Mouse (Mus musculus): ENCODE data around the gene Ubxn7.
"Not testable (repeated sequence)": the region's sequence is repeated elsewhere in the genome, so short reads cannot be mapped to it uniquely, and the experiment has no call there.

Gene Ubxn7

GRCm38 (mm10) chr16:32332040-32332555, at the start of gene Ubxn7:
TSS of gene Ubxn7 (plus strand) at chr16:32332257.
- DNase-seq = peak; percentile 97

DNA sequence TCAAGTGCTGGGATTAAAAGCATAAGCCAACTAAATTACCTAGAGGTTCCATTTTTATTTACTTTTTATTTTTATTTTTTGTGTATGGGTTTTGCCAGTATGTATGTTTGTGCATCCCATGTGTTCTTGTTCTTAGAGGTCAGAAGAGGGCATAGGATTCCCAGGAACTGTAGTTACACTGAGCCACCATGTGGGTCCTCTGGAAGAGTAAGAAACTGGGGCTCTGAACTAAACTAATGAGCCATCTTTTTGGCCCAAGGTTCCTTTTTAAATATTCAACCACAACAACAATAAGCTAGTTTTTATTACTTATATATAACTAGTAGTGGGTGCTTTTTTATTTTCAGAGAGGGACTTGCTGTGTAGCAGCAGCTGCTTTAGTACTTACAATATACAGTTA, 49.4 kb upstream of the Ubxn7 start:
- no peak for DNase-seq

- DNase-seq = no peak
These were observed 40.2 kb upstream of the Ubxn7 start for GRCm38 (mm10) chr16:32291821-32292220.

GRCm38 (mm10) chr16:32299617-32300016, 32.4 kb upstream of the Ubxn7 start:
- DNase-seq = not testable (repeated sequence)

GRCm38 (mm10) chr16:32303046-32303445, 29.0 kb upstream of the Ubxn7 start:
- no peak for DNase-seq

GRCm38 (mm10) chr16:32303886-32304285, 28.2 kb upstream of the Ubxn7 start:
- DNase-seq = no peak

DNA sequence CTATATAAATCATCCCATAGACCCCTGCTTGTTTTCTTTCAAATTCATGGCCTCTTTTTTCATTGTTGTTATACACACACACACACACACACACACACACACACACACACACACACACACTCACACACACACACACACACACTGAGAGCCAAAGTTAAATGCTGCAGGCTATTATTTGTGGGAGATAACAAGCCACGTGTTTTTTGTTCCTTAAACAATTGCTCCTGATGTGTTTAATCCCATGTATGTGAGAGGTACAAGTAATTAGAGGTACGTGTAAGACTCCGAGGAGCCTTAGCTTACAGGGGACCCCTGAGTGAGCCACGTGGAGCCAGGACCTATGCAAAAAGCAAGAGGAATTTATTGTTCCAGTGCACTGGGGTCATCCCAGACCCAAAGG, 20.1 kb upstream of the Ubxn7 start:
- DNase-seq = no peak

- DNase-seq = no peak
These were observed 19.7 kb upstream of the Ubxn7 start for GRCm38 (mm10) chr16:32312386-32312785.

DNA sequence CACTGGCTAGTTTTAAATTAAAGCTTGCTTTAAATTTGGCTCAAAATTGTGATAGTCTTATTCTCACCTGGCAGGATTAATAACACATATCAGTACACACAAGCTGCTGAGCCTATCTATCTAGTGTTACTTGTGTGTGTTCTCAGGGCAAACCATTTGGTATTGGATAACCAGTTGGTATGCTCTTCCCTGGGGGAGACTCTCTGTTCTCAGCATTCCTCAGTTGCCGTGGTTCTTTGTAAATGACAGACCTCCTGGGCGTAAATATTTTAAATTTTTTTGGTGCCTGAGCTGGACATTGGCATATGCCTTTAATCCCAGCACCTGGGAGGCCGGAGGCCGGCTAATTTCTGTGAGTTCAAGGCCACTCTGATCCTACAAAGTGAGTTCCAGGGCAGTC, 19.2 kb upstream of the Ubxn7 start:
- DNase-seq = no peak

DNA sequence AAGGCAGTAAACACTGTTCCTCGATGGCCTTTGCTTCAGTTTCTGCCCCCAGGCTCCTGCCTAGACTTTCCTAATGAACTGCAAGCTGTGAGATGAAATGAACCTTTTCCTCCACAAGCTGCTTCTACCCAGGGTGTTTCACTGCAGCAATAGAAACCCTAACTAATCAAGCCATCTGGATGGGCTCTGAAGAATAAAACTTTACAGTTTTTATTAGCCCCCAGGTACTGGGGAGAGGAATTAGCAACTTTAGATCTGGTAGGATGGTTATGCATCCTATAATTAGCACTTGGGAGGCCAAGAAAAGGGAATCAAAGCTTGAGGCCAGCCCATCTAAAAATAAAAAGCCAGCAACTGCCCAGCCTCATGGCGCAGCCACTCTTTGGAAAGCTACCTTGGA, 15.5 kb upstream of the Ubxn7 start:
- no peak for DNase-seq

DNA sequence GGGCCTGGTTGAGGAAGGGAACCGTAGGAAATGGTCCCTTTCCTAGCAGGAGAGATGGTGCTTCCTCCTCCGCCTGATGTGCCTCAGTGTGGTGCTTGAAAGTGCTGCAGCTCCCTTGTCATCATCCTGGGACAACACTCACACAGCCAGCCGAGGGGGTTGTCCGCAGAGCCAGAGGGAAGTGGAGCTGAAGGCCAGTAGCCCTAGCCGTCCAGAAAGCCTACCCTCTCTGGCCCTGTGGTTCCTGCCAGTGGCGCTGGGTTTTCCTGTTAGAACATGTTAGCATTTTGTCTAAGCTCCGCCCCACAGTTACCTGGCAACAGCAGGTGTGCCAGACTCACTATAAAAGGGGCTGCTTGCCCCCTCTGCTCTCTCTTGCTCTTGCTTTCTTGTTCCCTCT, 8.1 kb upstream of the Ubxn7 start:
- no peak for DNase-seq

GRCm38 (mm10) chr16:32330876-32331670, 984 bp upstream of the Ubxn7 start:
- DNase-seq = no peak

DNA sequence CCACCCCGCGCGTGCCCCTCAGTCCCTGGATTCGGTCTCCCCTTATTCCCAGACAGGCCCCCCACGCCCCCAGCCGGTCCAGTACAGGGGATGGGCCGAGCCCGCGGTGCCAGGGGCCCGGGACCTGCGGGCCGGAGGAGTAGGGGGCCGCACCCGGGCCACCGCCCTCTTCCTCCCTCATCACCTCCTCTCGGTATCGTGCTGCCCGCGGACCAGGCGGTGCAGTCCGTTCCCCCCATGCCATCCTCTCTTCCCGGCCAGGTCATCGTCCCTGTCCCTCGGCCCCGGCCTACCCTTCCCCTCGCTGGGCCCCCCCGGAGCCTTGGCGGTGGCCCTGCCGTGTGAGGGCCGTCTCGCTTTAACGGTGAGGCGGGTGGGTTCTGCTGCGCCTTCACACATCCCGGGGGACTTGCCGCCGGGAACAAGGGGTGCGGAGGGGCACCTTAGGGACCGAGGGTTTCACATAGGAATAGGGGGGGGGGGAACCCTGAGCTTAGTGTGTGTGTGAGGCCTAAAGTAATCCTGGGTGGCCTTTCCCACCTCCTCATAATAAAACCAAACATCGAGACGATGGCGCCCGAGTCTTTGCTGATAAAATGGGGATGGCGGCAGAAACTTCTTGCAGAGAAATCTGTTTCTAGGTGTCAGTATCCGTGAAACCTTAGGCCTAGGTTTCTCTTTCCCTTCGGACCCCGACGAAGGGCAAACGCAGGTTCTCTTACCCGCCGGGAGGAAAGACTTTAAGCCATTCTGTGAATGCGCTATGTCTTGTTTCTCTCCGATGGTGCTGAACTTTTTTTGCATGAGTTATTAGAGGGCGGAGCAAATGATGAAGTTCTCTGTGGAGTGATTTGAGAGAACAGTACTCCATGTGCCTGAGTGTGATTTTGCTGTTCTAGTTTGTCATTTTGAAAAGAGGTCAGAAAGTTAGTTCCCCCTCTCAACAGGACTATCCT, 777 bp downstream of the Ubxn7 start:
- DNase-seq = peak; percentile 7

- DNase-seq = no peak
These were observed 3.1 kb downstream of the Ubxn7 start for GRCm38 (mm10) chr16:32335146-32335545.

- DNase-seq = no peak
These were observed 4.1 kb downstream of the Ubxn7 start for GRCm38 (mm10) chr16:32336026-32336780.

GRCm38 (mm10) chr16:32337001-32337400, 4.9 kb downstream of the Ubxn7 start:
- DNase-seq = no peak

DNA sequence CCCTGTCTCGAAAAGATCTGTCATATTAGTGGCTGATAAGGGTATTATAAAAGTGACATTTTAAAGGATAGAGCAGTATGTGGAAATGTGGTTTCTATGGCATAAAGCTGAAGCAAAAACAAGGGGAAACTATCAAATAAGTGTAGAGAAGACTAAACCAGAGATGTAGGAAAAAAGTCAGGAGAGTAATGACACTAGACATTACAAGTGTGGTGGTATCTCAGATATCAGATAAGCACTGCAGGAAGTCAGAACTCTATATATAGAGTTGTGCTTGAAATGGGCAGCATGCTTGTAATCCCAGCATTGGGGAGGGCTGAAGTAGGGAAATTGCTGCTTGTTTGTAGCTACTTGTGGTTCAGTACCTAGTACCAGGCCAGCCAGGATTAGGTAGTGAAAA, 8.4 kb downstream of the Ubxn7 start:
- DNase-seq = no peak

GRCm38 (mm10) chr16:32345521-32345920, 13.5 kb downstream of the Ubxn7 start:
- no peak for DNase-seq

GRCm38 (mm10) chr16:32350776-32351175, 18.7 kb downstream of the Ubxn7 start:
- DNase-seq = no peak

- DNase-seq = no peak
These were observed 31.5 kb downstream of the Ubxn7 start for GRCm38 (mm10) chr16:32363530-32363929.

GRCm38 (mm10) chr16:32371351-32371750, 39.3 kb downstream of the Ubxn7 start:
- DNase-seq = peak; percentile 16

DNA sequence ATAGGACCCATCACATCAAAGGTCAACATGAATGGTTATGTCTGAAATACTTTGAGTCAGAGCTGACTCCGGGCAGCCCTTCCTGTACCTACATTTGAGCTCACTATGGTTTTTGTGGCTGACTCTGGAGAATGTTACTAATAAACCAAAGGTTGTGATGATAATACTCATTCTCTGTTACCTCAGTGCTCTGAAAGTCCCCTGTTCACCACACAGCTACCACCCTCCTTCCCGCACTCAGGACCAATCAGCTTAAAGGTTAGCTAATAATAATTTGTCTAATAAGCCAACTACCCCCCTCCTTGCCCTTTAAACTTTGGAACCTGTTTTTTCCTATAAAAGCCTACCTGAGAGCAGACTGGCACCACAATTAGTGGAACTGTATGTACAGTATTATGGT, 47.5 kb downstream of the Ubxn7 start:
- no peak for DNase-seq

DNA sequence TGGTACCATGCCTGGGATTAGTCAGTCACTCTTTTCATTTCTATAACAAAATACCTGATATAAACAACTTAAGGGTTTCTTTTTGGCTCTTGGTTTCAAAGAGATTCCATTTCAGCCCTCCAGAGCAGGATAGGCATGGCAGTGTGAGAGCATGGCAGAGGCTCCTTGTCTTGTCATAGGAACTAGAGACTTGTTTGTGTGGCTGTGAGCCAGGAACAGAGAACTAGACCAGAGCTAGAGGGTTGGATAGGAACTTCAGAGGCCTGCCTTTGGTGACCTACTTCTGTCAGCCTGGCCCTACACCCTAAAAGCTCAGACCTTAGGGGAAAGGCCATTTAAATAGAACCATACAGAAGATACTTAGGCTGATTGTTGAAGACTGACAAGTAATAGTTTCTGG, 50.8 kb downstream of the Ubxn7 start:
- DNase-seq = no peak
